Mouse (Mus musculus) bone marrow macrophage, adult 2 months (primary cell): Measurements from ENCODE around the gene Prkce.

Experiments
- CTCF ChIP-seq: IDR thresholded peaks from 2 replicates; pipeline ENCODE4 v1.5.1; 2012; ENCODE audit warnings: low read depth, mild to moderate bottlenecking, low read length, moderate library complexity
- POLR2A ChIP-seq: IDR thresholded peaks from 2 replicates; pipeline ENCODE4 v1.6.1; 2012; ENCODE audit warnings: mild to moderate bottlenecking, low read depth, low read length, borderline replicate concordance

GRCm38 (mm10) chr17:86125908-86126307 is 41.7 kb upstream of the Prkce start:
- TF ChIP-seq POLR2A: no peak
- TF ChIP-seq CTCF: no peak
